ENCODE assay signal across 12 mouse cellular contexts in the genomic region with DNA sequence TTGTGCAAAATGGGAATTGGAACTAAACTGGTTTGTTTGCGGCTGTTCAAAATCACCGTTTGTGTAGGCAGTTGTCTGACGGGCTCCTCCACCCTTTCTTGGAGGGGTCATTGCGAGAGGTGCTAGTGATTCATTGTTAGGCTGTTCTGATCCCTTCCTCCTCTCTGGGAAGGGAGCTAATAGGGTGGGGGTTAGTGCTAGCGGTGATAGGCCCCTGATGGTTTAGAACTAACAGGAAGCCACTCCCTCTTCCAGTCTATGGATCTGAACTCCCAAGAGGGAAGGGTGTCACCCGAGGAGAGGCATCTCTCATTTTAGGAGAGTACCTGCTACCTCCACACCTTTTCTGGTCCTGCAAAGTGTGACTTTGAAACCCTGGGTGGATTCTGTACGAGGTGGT. TPM values are rescaled to one million over a fixed set of nuclear protein-coding genes. Genes with fewer than 3 reads are reported as not detected.
DNase-seq lines count a peak whose midpoint lies in the region; ATAC-seq lines count a peak whose summit lies in the region.
"Had no signal": no experiment of that assay in that cellular context is flagged by ENCODE, and none has a peak within 500 bp of the region (broad histone marks: within the 10 kb centered on the region; RNA-seq: fewer than 3 reads in every experiment).

No protein-coding gene starts in this region.

- peaks cover 52% of the 10 kb centered on the region for H3K27me3 ChIP-seq in kidney, embryonic 15.5 days
- H3K27me3 ChIP-seq in embryonic facial prominence, embryonic 13.5 days = peaks cover 55% of the 10 kb centered on the region
- H3K27me3 ChIP-seq in hindbrain, embryonic 12.5 days = peaks cover 35% of the 10 kb centered on the region
- H3K27me3 ChIP-seq in neural tube, embryonic 14.5 days (ENCODE audit: control insufficient read depth, insufficient read depth, low read length) = peaks cover 11% of the 10 kb centered on the region; the same call in 1 of the 2 replicates

- WGBS in kidney, embryonic 15.5 days = 30% methylated on average over 7 of the region's 7 CpGs
- 34% methylated on average over 7 of the region's 7 CpGs for WGBS in embryonic facial prominence, embryonic 13.5 days
- 35% methylated on average over 7 of the region's 7 CpGs for WGBS in hindbrain, embryonic 12.5 days
- 27% methylated on average over 7 of the region's 7 CpGs for whole genome bisulfite sequencing in neural tube, embryonic 14.5 days

- no peak for ATAC-seq in kidney, embryonic 15.5 days (replicated peaks; ENCODE audit: low FRiP score)
- ATAC-seq in embryonic facial prominence, embryonic 13.5 days (ENCODE audit: insufficient number of reproducible peaks, insufficient read depth, low FRiP score, low TSS enrichment, low read depth) = no peak
- no peak for ATAC-seq in hindbrain, embryonic 12.5 days (ENCODE audit: low FRiP score)
- no peak for ATAC-seq in neural tube, embryonic 14.5 days (ENCODE audit: low read depth)
- no peak for ATAC-seq in cerebellum, adult (ENCODE audit: insufficient number of reproducible peaks, low FRiP score, low TSS enrichment)

- H3K4me1 ChIP-seq in kidney, embryonic 15.5 days = peaks cover 19% of the 10 kb centered on the region
- H3K4me1 ChIP-seq in embryonic facial prominence, embryonic 13.5 days = peaks cover 28% of the 10 kb centered on the region
- peaks cover 6% of the 10 kb centered on the region for H3K4me1 ChIP-seq in hindbrain, embryonic 12.5 days
- H3K4me1 ChIP-seq in neural tube, embryonic 14.5 days (ENCODE audit: control insufficient read depth, insufficient read depth, low read length) = peaks cover 10% of the 10 kb centered on the region; the same call in 1 of the 2 replicates

- DNase-seq in kidney, postnatal 25 days = no peak
- DNase-seq in ovary, postnatal 14 days (ENCODE audit: low spot score) = no peak
- DNase-seq: cerebellum, postnatal 14 days; gastrocnemius, adult 2 months; kidney, postnatal 4 days; spleen, adult 18-20 months had no signal

- no peak overlapping the region for H3K27ac ChIP-seq in kidney, embryonic 15.5 days
- H3K27ac ChIP-seq in embryonic facial prominence, embryonic 13.5 days = no peak overlapping the region
- no peak overlapping the region for H3K27ac ChIP-seq in hindbrain, embryonic 12.5 days
- H3K27ac ChIP-seq in neural tube, embryonic 14.5 days (ENCODE audit: low read depth, low read length) = no peak overlapping the region
- H3K27ac ChIP-seq: gastrocnemius, adult 2 months; liver, embryonic 14.5 days had no signal

- 0 out of 2 replicates have a peak overlapping the region, but pooled peaks have one; percentile 53 for H3K4me3 ChIP-seq in kidney, embryonic 15.5 days (replicated peaks)
- H3K4me3 ChIP-seq in embryonic facial prominence, embryonic 13.5 days = peak overlapping the region; percentile 57; the same call in 1 of the 2 replicates
- H3K4me3 ChIP-seq in hindbrain, embryonic 12.5 days = 0 out of 2 replicates have a peak overlapping the region, but pooled peaks have one; percentile 50
- H3K4me3 ChIP-seq in neural tube, embryonic 14.5 days (ENCODE audit: low read depth, low read length) = 0 out of 2 replicates have a peak overlapping the region, but pooled peaks have one; percentile 51
- H3K4me3 ChIP-seq: gastrocnemius, adult 2 months had no signal

- no peaks in the 10 kb centered on the region for H3K36me3 ChIP-seq in kidney, embryonic 15.5 days
- no peaks in the 10 kb centered on the region for H3K36me3 ChIP-seq in embryonic facial prominence, embryonic 13.5 days
- H3K36me3 ChIP-seq in hindbrain, embryonic 12.5 days = no peaks in the 10 kb centered on the region
- H3K36me3 ChIP-seq in neural tube, embryonic 14.5 days (ENCODE audit: control insufficient read depth, insufficient read depth, low read length) = no peaks in the 10 kb centered on the region

- H3K4me2 ChIP-seq in kidney, embryonic 15.5 days = peak overlapping the region; percentile 95; the same call in 1 of the 2 replicates
- H3K4me2 ChIP-seq in embryonic facial prominence, embryonic 13.5 days = peak overlapping the region; percentile 94
- no peak overlapping the region; the same call in 1 of the 2 replicates for H3K4me2 ChIP-seq in hindbrain, embryonic 12.5 days (replicated peaks)
- peak overlapping the region; percentile 81; the same call in 1 of the 2 replicates for H3K4me2 ChIP-seq in neural tube, embryonic 14.5 days (ENCODE audit: low read depth, low read length)

- no peak overlapping the region for H3K9ac ChIP-seq in kidney, embryonic 15.5 days
- no peak overlapping the region for H3K9ac ChIP-seq in embryonic facial prominence, embryonic 13.5 days
- no peak overlapping the region for H3K9ac ChIP-seq in hindbrain, embryonic 12.5 days
- no peak overlapping the region for H3K9ac ChIP-seq in neural tube, embryonic 14.5 days (replicated peaks; ENCODE audit: low read depth, low read length)
- H3K9ac ChIP-seq: liver, embryonic 14.5 days had no signal

- no peaks in the 10 kb centered on the region for H3K9me3 ChIP-seq in kidney, embryonic 15.5 days (replicated peaks)
- H3K9me3 ChIP-seq in embryonic facial prominence, embryonic 13.5 days = no peaks in the 10 kb centered on the region
- H3K9me3 ChIP-seq in hindbrain, embryonic 12.5 days (replicated peaks) = no peaks in the 10 kb centered on the region
- H3K9me3 ChIP-seq in neural tube, embryonic 14.5 days (ENCODE audit: control insufficient read depth, low read length) = no peaks in the 10 kb centered on the region

RNA-seq across cellular contexts. Expression of a gene that starts 1.8 kb away (rescaled TPM):
- 1.9 and 2.2 TPM in 2 replicates for polyA plus RNA-seq in kidney, embryonic 15.5 days (2015; fragmentation: Nextera tagmentation; extraction: Ambion mirVana)
- polyA plus RNA-seq in embryonic facial prominence, embryonic 13.5 days (2015; fragmentation: Nextera tagmentation; extraction: Ambion mirVana) = 2.0 and 3.6 TPM in 2 replicates
- 3.8 and 4.5 TPM in 2 replicates for polyA plus RNA-seq in hindbrain, embryonic 12.5 days (2016; fragmentation: Nextera tagmentation; extraction: Ambion mirVana)
- polyA plus RNA-seq in neural tube, embryonic 14.5 days (2014; fragmentation: Nextera tagmentation; extraction: Ambion mirVana) = 4.2 and 4.6 TPM in 2 replicates

RNA-seq across cellular contexts. Expression of a gene that starts 35.4 kb away (rescaled TPM):
- 2,022 and 2,214 TPM in 2 replicates for polyA plus RNA-seq in kidney, embryonic 15.5 days (2015; fragmentation: Nextera tagmentation; extraction: Ambion mirVana)
- 2,111 and 2,317 TPM in 2 replicates for polyA plus RNA-seq in embryonic facial prominence, embryonic 13.5 days (2015; fragmentation: Nextera tagmentation; extraction: Ambion mirVana)
- polyA plus RNA-seq in hindbrain, embryonic 12.5 days (2016; fragmentation: Nextera tagmentation; extraction: Ambion mirVana) = 2,304 and 2,598 TPM in 2 replicates
- polyA plus RNA-seq in neural tube, embryonic 14.5 days (2014; fragmentation: Nextera tagmentation; extraction: Ambion mirVana) = 791 and 971 TPM in 2 replicates

RNA-seq across cellular contexts. Expression of a gene that starts 35.9 kb away (rescaled TPM):
- polyA plus RNA-seq in kidney, embryonic 15.5 days (2015; fragmentation: Nextera tagmentation; extraction: Ambion mirVana) = 476 and 547 TPM in 2 replicates
- polyA plus RNA-seq in embryonic facial prominence, embryonic 13.5 days (2015; fragmentation: Nextera tagmentation; extraction: Ambion mirVana) = 550 and 557 TPM in 2 replicates
- 559 and 584 TPM in 2 replicates for polyA plus RNA-seq in hindbrain, embryonic 12.5 days (2016; fragmentation: Nextera tagmentation; extraction: Ambion mirVana)
- polyA plus RNA-seq in neural tube, embryonic 14.5 days (2014; fragmentation: Nextera tagmentation; extraction: Ambion mirVana) = 360 and 386 TPM in 2 replicates
